Mouse (Mus musculus): ENCODE results near the gene Ptgis. TPM values are rescaled to one million over a fixed set of nuclear protein-coding genes. Genes with fewer than 3 reads are reported as not detected.

Ptgis gene
- polyA plus RNA-seq, 1 experiment from 2014 or later = 9.1 TPM

- peak overlapping the region; percentile 37 for H3K4me2 ChIP-seq (replicated peaks)
- 0 out of 2 replicates have a peak, but pooled peaks cover 3% of the 10 kb centered on the region for H3K27me3 ChIP-seq
- 0 out of 2 replicates have a peak overlapping the region, but pooled peaks have one; percentile 8 for H3K4me3 ChIP-seq
- WGBS = 30% methylated on average over 16 of the region's 16 CpGs
- H3K4me1 ChIP-seq = peaks cover 23% of the 10 kb centered on the region
- ATAC-seq (ENCODE audit: low FRiP score) = peak; percentile 57
- no peaks in the 10 kb centered on the region for H3K36me3 ChIP-seq
- no peak overlapping the region; the same call in 1 of the 2 replicates for H3K9ac ChIP-seq
- H3K9me3 ChIP-seq (replicated peaks) = no peaks in the 10 kb centered on the region
- peak overlapping the region; percentile 85 for H3K27ac ChIP-seq
These were observed 38.7 kb downstream of the Ptgis start for GRCm38 (mm10) chr2:167201463-167202291.

DNA sequence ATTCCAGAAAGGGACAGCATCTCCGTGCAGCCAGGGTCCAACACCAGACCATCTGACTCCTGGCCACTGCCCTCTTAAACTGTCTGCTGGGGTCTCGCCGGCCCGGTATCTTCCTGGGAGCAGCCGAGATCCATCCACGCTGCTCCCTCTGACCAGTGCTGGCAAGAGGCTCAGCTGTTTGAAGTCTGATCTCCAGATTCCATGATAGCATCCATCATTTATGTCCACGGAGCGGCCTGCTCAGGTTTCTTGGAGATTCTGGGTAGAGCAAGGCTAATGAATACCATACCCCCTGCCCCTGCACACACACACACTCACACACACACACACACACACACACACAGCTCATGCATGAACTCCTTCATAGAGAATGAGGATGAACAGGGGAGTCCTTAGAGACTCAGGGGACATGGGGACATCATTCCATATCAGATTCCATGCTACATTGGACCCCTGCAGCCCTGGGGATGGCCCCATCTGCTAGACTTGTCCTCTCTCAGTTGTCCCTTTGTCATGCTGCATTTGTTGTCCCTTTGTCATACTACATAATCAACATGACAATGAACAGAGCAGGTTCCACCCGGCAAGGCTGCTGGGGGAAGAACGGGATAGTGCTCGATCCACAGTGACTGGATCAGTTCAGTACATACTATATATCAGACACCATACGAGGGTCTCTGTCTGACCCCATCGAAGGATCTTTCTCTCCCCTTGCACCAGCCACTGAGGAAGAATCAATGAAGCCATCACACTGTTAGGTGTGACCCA lies 41.6 kb downstream of the Ptgis start:
- peak; percentile 15; the same call in 1 of the 2 replicates for ATAC-seq (ENCODE audit: low FRiP score)
- Histone ChIP-seq H3K9me3 (replicated peaks) (no peaks in the 10 kb centered on the region), H3K9ac (no peak overlapping the region), H3K4me1 (peaks cover 23% of the 10 kb centered on the region), H3K4me3 (no peak overlapping the region), H3K4me2 (replicated peaks) (no peak overlapping the region), H3K36me3 (no peaks in the 10 kb centered on the region), H3K27me3 (0 out of 2 replicates have a peak, but pooled peaks cover 3% of the 10 kb centered on the region), H3K27ac (peak overlapping the region; percentile 44)
- WGBS = 45% methylated on average over 13 of the region's 13 CpGs

DNA sequence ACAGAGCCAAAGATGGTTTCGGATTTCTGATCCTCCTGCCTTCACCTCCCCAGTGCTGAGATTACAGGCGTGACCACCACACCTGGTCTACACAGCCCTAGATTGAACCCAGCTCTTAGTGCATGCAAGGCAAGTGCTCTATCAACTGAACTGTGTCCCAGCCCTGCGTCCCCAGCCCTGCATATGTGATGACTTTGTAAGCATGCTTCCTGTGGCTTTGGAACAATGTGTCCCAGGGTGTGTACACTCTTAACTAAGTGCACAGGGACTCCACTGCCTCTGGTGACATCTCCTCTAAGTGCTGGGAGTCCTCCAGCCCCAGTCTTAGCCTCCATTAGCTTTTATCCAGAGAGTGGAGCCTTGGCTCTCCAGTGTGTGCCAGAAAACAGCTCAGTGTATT lies 47.0 kb downstream of the Ptgis start:
- H3K27ac ChIP-seq = no peak overlapping the region
- 86% methylated on average over 3 of the region's 3 CpGs for WGBS
- H3K27me3 ChIP-seq = peaks cover 29% of the 10 kb centered on the region
- no peak overlapping the region for H3K4me3 ChIP-seq
- H3K4me1 ChIP-seq = peaks cover 22% of the 10 kb centered on the region
- H3K9me3 ChIP-seq (replicated peaks) = no peaks in the 10 kb centered on the region
- no peak for ATAC-seq (ENCODE audit: low FRiP score)
- no peak overlapping the region for H3K4me2 ChIP-seq (replicated peaks)
- H3K36me3 ChIP-seq = no peaks in the 10 kb centered on the region
- H3K9ac ChIP-seq = no peak overlapping the region

GRCm38 (mm10) chr2:167190076-167190399 lies 50.4 kb downstream of the Ptgis start, which contains the start of gene Kcnb1:
Kcnb1 (minus strand) TSS chr2:167190155.
- ATAC-seq (ENCODE audit: low FRiP score) = peak; percentile 65
- no peak within 1 kb of the TSS for H3K27ac ChIP-seq
- H3K4me3 ChIP-seq = peak within 1 kb of the TSS; percentile 54
- no peaks in the 10 kb centered on the region for H3K9me3 ChIP-seq (replicated peaks)
- H3K4me2 ChIP-seq (replicated peaks) = peak within 1 kb of the TSS; percentile 82
- peak within 1 kb of the TSS; percentile 63 for H3K9ac ChIP-seq
- peaks cover 55% of the 10 kb centered on the region for H3K27me3 ChIP-seq
- no peaks in the 10 kb centered on the region for H3K36me3 ChIP-seq
- under 1% methylated on average over 40 of the region's 41 CpGs for WGBS
- H3K4me1 ChIP-seq = peaks cover 28% of the 10 kb centered on the region

DNA sequence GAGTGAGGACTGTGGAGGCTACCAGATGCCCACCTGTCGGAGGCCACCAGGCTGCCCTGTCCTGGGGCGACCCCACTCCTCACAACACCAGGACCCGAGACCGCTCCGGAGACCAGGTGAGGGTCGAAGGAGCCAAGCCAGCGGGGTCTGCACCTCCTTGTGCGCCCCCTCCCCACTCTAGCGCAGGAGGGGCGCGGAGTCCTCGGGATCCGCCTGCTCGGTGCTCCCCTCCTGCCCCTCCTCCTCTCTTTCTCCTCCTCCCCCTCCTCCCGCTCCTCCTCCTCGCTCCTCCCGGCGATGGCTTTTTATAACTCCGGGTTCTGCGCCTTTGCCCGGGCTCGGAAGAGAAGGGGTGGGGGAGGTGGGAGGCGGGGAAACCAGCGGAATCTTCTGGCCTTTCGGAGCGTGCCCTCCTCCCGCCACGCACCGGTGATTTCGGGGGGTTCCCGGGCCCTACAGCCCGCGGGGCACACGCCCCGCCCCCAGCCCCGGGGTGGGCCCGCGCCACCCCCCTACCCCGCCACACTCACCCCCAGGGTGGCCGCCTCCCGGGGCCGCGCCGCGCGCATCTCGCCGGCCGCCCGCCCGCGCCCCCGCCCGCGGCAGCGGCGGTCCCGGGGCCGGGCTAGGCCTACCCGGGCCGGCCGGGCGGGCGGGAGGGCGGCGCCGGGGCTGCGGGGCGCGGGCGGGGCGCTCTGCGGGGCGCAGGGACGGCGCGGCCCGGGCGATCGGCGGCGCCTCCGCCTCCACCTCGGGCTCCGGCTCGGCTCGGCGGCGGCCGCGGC lies 50.9 kb downstream of the Ptgis start:
- Histone ChIP-seq H3K9ac (peak overlapping the region; percentile 63), H3K36me3 (no peaks in the 10 kb centered on the region), H3K27ac (no peak overlapping the region), H3K4me3 (peak overlapping the region; percentile 54), H3K9me3 (replicated peaks) (no peaks in the 10 kb centered on the region), H3K27me3 (peaks cover 59% of the 10 kb centered on the region), H3K4me1 (peaks cover 28% of the 10 kb centered on the region), H3K4me2 (replicated peaks) (peak overlapping the region; percentile 82)
- peak; percentile 37 for ATAC-seq (ENCODE audit: low FRiP score)
- under 1% methylated on average over 49 of the region's 91 CpGs for WGBS

DNA sequence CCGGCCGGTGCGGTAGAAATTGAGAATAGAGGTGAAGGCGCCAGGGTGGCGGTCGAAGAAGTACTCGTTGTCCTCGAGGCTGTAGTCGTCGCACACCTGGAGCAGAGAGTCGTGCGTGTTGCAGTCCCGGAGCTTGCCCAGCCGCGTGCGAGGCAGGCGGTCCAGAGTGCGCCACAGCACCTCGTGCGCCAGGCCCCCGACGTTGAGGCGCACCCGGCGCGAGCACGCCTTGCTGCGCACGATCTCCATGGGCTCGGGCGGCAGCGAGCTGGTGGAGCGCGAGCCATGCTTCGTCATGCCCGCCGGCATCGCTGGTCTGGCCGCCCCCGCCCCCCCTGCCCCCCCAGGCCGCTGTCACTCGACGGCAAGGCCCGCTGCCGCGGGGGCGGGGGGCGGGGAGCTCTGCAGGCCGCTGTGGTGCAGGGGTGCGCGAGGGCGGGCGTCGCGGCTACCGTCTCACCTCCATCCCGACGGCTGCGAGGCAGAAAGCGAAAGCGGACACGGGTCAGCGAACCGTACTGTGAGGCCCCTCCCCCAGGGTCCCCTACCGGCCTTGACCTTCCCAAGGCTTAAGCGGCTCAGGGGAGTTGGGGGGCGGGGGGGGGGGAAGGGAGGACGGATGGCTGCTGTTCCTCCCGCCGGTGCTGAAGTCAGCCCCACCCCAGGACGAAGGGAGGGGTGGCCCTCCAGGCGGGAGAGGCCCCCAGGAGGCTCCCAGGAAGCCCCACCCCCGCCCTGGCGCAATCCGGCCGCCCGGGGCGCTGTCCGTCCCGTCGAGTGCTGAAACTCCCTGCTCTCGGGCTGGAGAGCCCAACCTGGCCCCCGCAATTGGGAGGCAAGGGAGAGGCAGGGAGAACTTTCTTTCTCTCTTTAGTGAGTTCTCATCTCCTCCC lies 51.8 kb downstream of the Ptgis start:
- no peak overlapping the region for H3K9ac ChIP-seq
- H3K4me3 ChIP-seq = peak overlapping the region; percentile 54
- peaks cover 59% of the 10 kb centered on the region for H3K27me3 ChIP-seq
- peak overlapping the region; percentile 82 for H3K4me2 ChIP-seq (replicated peaks)
- no peak overlapping the region for H3K27ac ChIP-seq
- no peaks in the 10 kb centered on the region for H3K36me3 ChIP-seq
- no peaks in the 10 kb centered on the region for H3K9me3 ChIP-seq (replicated peaks)
- H3K4me1 ChIP-seq = peaks cover 28% of the 10 kb centered on the region
- ATAC-seq (ENCODE audit: low FRiP score) = peak; percentile 26; the same call in 1 of the 2 replicates
- 14% methylated on average over 63 of the region's 83 CpGs for WGBS

- no peaks in the 10 kb centered on the region for H3K9me3 ChIP-seq (replicated peaks)
- H3K27ac ChIP-seq = no peak overlapping the region
- no peak overlapping the region for H3K4me3 ChIP-seq
- H3K4me2 ChIP-seq (replicated peaks) = no peak overlapping the region
- no peaks in the 10 kb centered on the region for H3K36me3 ChIP-seq
- peaks cover 59% of the 10 kb centered on the region for H3K27me3 ChIP-seq
- 89% methylated on average over 5 of the region's 5 CpGs for WGBS
- ATAC-seq (ENCODE audit: low FRiP score) = no peak
- peaks cover 28% of the 10 kb centered on the region for H3K4me1 ChIP-seq
- no peak overlapping the region for H3K9ac ChIP-seq
These were observed 53.3 kb downstream of the Ptgis start for GRCm38 (mm10) chr2:167187119-167187518.

DNA sequence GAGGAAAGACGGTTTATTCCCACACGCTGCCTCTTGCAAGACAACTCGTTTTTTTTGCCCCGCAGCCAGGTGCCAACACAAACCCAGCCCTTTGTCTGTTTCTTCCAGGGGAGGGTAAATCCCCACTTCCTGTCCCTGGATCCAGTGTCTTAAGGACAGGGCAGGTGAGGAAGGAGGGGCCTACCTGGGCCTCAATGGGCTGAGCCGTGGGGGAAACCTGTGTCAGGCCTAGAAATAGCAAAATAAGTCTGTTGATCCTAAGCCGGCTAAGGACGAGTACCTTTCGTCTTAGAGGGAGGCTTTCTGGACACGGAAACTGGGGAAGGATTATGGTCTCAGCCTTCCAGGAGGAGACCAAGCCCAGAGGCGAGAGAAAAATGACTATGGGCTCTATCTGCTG lies 53.9 kb downstream of the Ptgis start:
- no peak overlapping the region for H3K9ac ChIP-seq
- H3K9me3 ChIP-seq (replicated peaks) = no peaks in the 10 kb centered on the region
- no peak overlapping the region for H3K27ac ChIP-seq
- H3K4me3 ChIP-seq = no peak overlapping the region
- WGBS = 57% methylated on average over 10 of the region's 10 CpGs
- H3K4me2 ChIP-seq (replicated peaks) = no peak overlapping the region
- H3K27me3 ChIP-seq = peaks cover 58% of the 10 kb centered on the region
- no peaks in the 10 kb centered on the region for H3K36me3 ChIP-seq
- no peak for ATAC-seq (ENCODE audit: low FRiP score)
- H3K4me1 ChIP-seq = peaks cover 28% of the 10 kb centered on the region

DNA sequence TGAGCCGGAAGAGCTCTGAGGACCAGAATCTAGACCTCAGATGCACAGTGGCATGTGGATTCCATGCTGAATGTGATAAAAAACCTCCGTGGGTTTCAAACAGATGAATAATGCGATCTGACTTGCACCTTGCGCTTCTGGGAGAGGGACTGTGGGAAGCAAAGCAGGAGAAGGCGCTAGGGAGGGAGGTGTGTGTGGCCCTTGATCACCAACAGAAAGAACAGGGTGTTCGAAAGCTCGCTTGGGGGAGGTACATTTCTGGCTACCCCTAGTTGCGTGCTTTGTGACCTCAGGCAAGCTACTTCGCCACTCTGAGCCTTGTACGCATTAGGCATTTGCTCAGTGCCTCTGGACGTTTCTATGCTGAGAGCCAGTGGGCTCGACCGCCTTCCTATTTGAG lies 54.4 kb downstream of the Ptgis start:
- Histone ChIP-seq H3K27me3 (peaks cover 52% of the 10 kb centered on the region), H3K9me3 (replicated peaks) (no peaks in the 10 kb centered on the region), H3K4me3 (no peak overlapping the region), H3K27ac (no peak overlapping the region), H3K36me3 (no peaks in the 10 kb centered on the region), H3K9ac (no peak overlapping the region), H3K4me2 (replicated peaks) (no peak overlapping the region), H3K4me1 (peaks cover 28% of the 10 kb centered on the region)
- 56% methylated on average over 13 of the region's 13 CpGs for WGBS
- ATAC-seq (ENCODE audit: low FRiP score) = no peak

DNA sequence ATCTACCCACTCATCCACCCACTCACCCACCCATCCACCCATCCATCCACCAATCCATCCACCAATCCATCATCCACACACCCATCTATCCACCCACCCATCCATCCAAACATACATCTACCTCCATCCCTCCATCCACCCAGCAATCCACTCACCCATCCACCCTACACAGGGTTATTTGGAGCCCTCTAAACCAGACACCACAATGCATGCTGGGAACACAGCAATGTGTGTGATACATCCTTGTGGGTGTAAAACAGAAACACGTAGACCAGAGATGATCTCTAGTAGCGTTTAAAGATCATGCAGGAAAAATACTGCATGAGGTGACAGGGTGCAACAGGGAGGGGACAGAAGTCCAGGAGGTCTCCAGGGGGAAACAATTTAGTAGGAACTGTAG lies 55.0 kb downstream of the Ptgis start:
- H3K4me1 ChIP-seq = peaks cover 22% of the 10 kb centered on the region
- no peaks in the 10 kb centered on the region for H3K9me3 ChIP-seq (replicated peaks)
- WGBS = 91% methylated on average over 2 of the region's 2 CpGs
- peaks cover 46% of the 10 kb centered on the region for H3K27me3 ChIP-seq
- H3K27ac ChIP-seq = no peak overlapping the region
- no peak overlapping the region for H3K4me2 ChIP-seq (replicated peaks)
- no peak overlapping the region for H3K4me3 ChIP-seq
- H3K9ac ChIP-seq = no peak overlapping the region
- no peak for ATAC-seq (ENCODE audit: low FRiP score)
- no peaks in the 10 kb centered on the region for H3K36me3 ChIP-seq

GRCm38 (mm10) chr2:167181662-167182389 lies 58.6 kb downstream of the Ptgis start:
- H3K9me3 ChIP-seq (replicated peaks) = no peaks in the 10 kb centered on the region
- H3K36me3 ChIP-seq = no peaks in the 10 kb centered on the region
- H3K9ac ChIP-seq = no peak overlapping the region
- H3K4me3 ChIP-seq = no peak overlapping the region
- H3K4me2 ChIP-seq (replicated peaks) = no peak overlapping the region
- peaks cover 14% of the 10 kb centered on the region for H3K27me3 ChIP-seq
- no peak for ATAC-seq (ENCODE audit: low FRiP score)
- no peak overlapping the region for H3K27ac ChIP-seq
- 0 out of 2 replicates have a peak, but pooled peaks cover 4% of the 10 kb centered on the region for H3K4me1 ChIP-seq
- 88% methylated on average over 14 of the region's 14 CpGs for WGBS
